8 mouse cellular contexts compared by ENCODE assay signal in genomic region chr2:24949421-24950188, GRCm38 (mm10). TPM values are rescaled to one million over a fixed set of nuclear protein-coding genes. Genes with fewer than 3 reads are reported as not detected.
A peak's percentile ranks its signal among the peaks of the same experiment; 100 is the strongest.
DNase-seq lines count a peak whose midpoint lies in the region; ATAC-seq and TF ChIP-seq lines count a peak whose summit lies in the region.

TSS of gene Zmynd19 (plus strand) at chr2:24949792.

- H3K36me3 ChIP-seq in G1E (replicated peaks) = peaks cover 34% of the 10 kb centered on the region
- H3K36me3 ChIP-seq in forebrain, postnatal 0 days (ENCODE audit: insufficient read depth) = peaks cover 27% of the 10 kb centered on the region
- H3K36me3 ChIP-seq in lung, embryonic 15.5 days = peaks cover 28% of the 10 kb centered on the region

- ATAC-seq in G1E (ENCODE audit: extremely low read depth, insufficient number of reproducible peaks, low FRiP score, poor library complexity, severe bottlenecking) = peak; percentile 85
- peak; percentile 99 for ATAC-seq in forebrain, postnatal 0 days
- peak; percentile 100 for ATAC-seq in lung, embryonic 15.5 days (ENCODE audit: borderline replicate concordance, extremely low read depth, low FRiP score, low TSS enrichment)

- H3K27ac ChIP-seq in forebrain, postnatal 0 days (ENCODE audit: low read depth, low read length) = peak within 1 kb of the TSS; percentile 71
- peak within 1 kb of the TSS; percentile 61 for H3K27ac ChIP-seq in lung, embryonic 15.5 days

- no peak for TF ChIP-seq CTCF in G1E (IDR thresholded peaks at IDR 0.05; ENCODE audit: low read depth, low read length)
- no peak for TF ChIP-seq CTCF in forebrain, postnatal 0 days (IDR thresholded peaks at IDR 0.05; ENCODE audit: low read depth)

- peak within 1 kb of the TSS; percentile 93 for H3K4me2 ChIP-seq in forebrain, postnatal 0 days (ENCODE audit: low read depth)
- peak within 1 kb of the TSS; percentile 83 for H3K4me2 ChIP-seq in lung, embryonic 15.5 days

- H3K4me3 ChIP-seq in G1E (ENCODE audit: low read depth, low read length) = peak within 1 kb of the TSS; percentile 99
- peak within 1 kb of the TSS; percentile 92 for H3K4me3 ChIP-seq in forebrain, postnatal 0 days (ENCODE audit: low read depth, low read length)
- H3K4me3 ChIP-seq in lung, embryonic 15.5 days = peak within 1 kb of the TSS; percentile 94

- H3K27me3 ChIP-seq in G1E (ENCODE audit: insufficient read depth, low read length) = no peaks in the 10 kb centered on the region
- H3K27me3 ChIP-seq in forebrain, postnatal 0 days (ENCODE audit: insufficient read depth, low read length) = no peaks in the 10 kb centered on the region
- no peaks in the 10 kb centered on the region for H3K27me3 ChIP-seq in lung, embryonic 15.5 days

- H3K9ac ChIP-seq in forebrain, postnatal 0 days = peak within 1 kb of the TSS; percentile 81
- peak within 1 kb of the TSS; percentile 88 for H3K9ac ChIP-seq in lung, embryonic 15.5 days

- no peaks in the 10 kb centered on the region for H3K9me3 ChIP-seq in G1E (replicated peaks)
- no peaks in the 10 kb centered on the region for H3K9me3 ChIP-seq in forebrain, postnatal 0 days (ENCODE audit: low read length)
- H3K9me3 ChIP-seq in lung, embryonic 15.5 days = no peaks in the 10 kb centered on the region

- 1% methylated on average over 85 of the region's 108 CpGs for WGBS in forebrain, postnatal 0 days
- 1% methylated on average over 89 of the region's 108 CpGs for WGBS in lung, embryonic 15.5 days

- H3K4me1 ChIP-seq in G1E (ENCODE audit: insufficient read depth, low read depth, low read length) = peaks cover 44% of the 10 kb centered on the region
- peaks cover 9% of the 10 kb centered on the region for H3K4me1 ChIP-seq in forebrain, postnatal 0 days (ENCODE audit: insufficient read depth)
- H3K4me1 ChIP-seq in lung, embryonic 15.5 days = peaks cover 14% of the 10 kb centered on the region

- peak; percentile 97 for DNase-seq in G1E (ENCODE audit: low spot score)
- peak; percentile 98 to 99 for DNase-seq in cerebellum, adult 18-20 months
- DNase-seq in forebrain, postnatal 0 days = peak; percentile 99
- DNase-seq in heart, postnatal 4 days = peak; percentile 99
- DNase-seq in layer of hippocampus, adult 8-10 months (ENCODE audit: low spot score in 2 of 2) = peak; percentile 94 to 97
- peak; percentile 95 for DNase-seq in ovary, adult 18-20 months (ENCODE audit: low spot score)
- peak; percentile 97 for DNase-seq in thymus, postnatal 0 days (ENCODE audit: low spot score)

RNA-seq across cellular contexts. Expression of gene Zmynd19, which starts in this region (rescaled TPM):
- total RNA-seq in G1E (2014; fragmentation: Nextera tagmentation) = 14.8 and 18.0 TPM in 2 replicates
- total RNA-seq in G1E (2017) = 23.5 and 37.0 TPM in 2 replicates
- 19.8 and 21.2 TPM in 2 replicates for polyA plus RNA-seq in G1E (2012)
- total RNA-seq in forebrain, postnatal 0 days (2014; rRNA removed) = 34.9 and 39.9 TPM in 2 replicates
- polyA plus RNA-seq in forebrain, postnatal 0 days (2015; fragmentation: Nextera tagmentation; extraction: Ambion mirVana) = 19.2 and 21.9 TPM in 2 replicates
- 10 to 100 TPM; 26.6 to 32.1 TPM for total RNA-seq in heart, postnatal 4 days (2021)
- 10 to 100 TPM; 31.0 to 38.0 (median 35.3) TPM for total RNA-seq in layer of hippocampus, adult 8-10 months (2022)
- 16.3 and 17.0 TPM in 2 replicates for polyA plus RNA-seq in lung, embryonic 15.5 days (2015; fragmentation: Nextera tagmentation; extraction: Ambion mirVana)
- 16.1 TPM in 2 replicates for polyA plus RNA-seq in thymus, postnatal 0 days (2015; fragmentation: Nextera tagmentation; extraction: Ambion mirVana)

Comparison
In these comparisons a context has a peak if more than half of its experiments do, and no peak if none do; other contexts are left out.
1. Peak in every context shown above with its lines: DNase-seq, ATAC-seq, H3K4me3 ChIP-seq and H3K27ac ChIP-seq.